Mouse (Mus musculus) hindbrain, embryonic 10.5 days (tissue): ENCODE results near the gene Gpr152. TPM values are rescaled to one million over a fixed set of nuclear protein-coding genes. Genes with fewer than 3 reads are reported as not detected.

Experiments
- DNase-seq: peaks from one replicate; pipeline ENCODE4 v3.0.0-alpha.2; 2017; ENCODE audit warnings: low spot score
- H3K27ac ChIP-seq: fragments of 300-500 bp; sonication (generic); 2 replicates; pipeline ENCODE4 v1.5.1; 2016; ENCODE audit warnings: mild to moderate bottlenecking, moderate library complexity
- H3K27me3 ChIP-seq: fragments of 300-500 bp; sonication (generic); 2 replicates; pipeline ENCODE4 v1.6.1; 2016; ENCODE audit warnings: mild to moderate bottlenecking; ENCODE audit not compliant: poor library complexity, insufficient read depth, severe bottlenecking
- H3K36me3 ChIP-seq: fragments of 300-500 bp; sonication (generic); 2 replicates; pipeline ENCODE4 v1.6.1; 2016; ENCODE audit warnings: mild to moderate bottlenecking, moderate library complexity
- H3K4me1 ChIP-seq: fragments of 300-500 bp; sonication (generic); replicated peaks from 2 replicates; pipeline ENCODE4 v1.6.1; 2016; ENCODE audit warnings: mild to moderate bottlenecking
- H3K4me3 ChIP-seq: fragments of 300-500 bp; sonication (generic); 2 replicates; pipeline ENCODE4 v1.5.1; 2016; ENCODE audit warnings: mild to moderate bottlenecking, moderate library complexity
- H3K9me3 ChIP-seq: fragments of 300-500 bp; sonication (generic); 2 replicates; pipeline ENCODE4 v1.6.1; 2016; ENCODE audit warnings: mild to moderate bottlenecking, moderate library complexity
- WGBS: fragments of 180-500 bp; shearing (Covaris S2); methylation state at CpG from one replicate; pipeline ENCODE4 v1.1.7; 2016; 5-methylcytosine and 5-hydroxymethylcytosine counted together
- polyA plus RNA-seq: library from polyadenylated mRNA; unstranded; fragments of >200 nt; fragmentation: Nextera tagmentation; extraction: Ambion mirVana; gene quantifications from 2 replicates; pipeline ENCODE4 v1.2.1, GENCODE M21; 2016

The Gpr152 gene
- not detected in 2 replicates for polyA plus RNA-seq

DNA sequence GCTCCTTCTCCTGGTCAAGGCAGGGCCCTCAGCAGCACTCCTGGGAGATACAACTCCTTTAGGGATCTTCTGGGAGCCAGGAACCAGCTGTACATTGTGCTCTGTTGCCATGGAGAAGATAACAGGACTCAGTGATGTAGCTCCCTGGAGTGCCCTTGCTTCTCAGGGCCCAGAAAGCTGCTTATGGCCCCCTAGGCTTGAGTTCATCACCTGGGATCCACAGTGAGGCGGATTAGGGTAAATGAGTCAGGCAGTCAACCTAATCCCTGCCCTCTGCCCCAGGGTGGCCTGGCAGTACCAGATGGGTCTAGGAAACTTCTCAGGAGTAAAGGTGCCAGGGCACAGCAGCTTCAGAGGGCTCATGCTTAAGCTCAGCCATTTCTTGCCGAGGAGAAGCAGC, at the start of gene Gpr152:
Gene Gpr152 (plus strand): TSS at position 342 of the 400 bp plus-strand sequence.
- Histone ChIP-seq H3K4me3 (no peak within 1 kb of the TSS), H3K9me3 (no peaks in the 10 kb centered on the region), H3K4me1 (peaks cover 13% of the 10 kb centered on the region), H3K36me3 (no peaks in the 10 kb centered on the region), H3K27me3 (no peaks in the 10 kb centered on the region; the same call in 1 of the 2 replicates), H3K27ac (0 out of 2 replicates have a peak within 1 kb of the TSS, but pooled peaks have one; percentile 8)
- 69% methylated on average over 2 of the region's 2 CpGs for WGBS
- DNase-seq: no peak

DNA sequence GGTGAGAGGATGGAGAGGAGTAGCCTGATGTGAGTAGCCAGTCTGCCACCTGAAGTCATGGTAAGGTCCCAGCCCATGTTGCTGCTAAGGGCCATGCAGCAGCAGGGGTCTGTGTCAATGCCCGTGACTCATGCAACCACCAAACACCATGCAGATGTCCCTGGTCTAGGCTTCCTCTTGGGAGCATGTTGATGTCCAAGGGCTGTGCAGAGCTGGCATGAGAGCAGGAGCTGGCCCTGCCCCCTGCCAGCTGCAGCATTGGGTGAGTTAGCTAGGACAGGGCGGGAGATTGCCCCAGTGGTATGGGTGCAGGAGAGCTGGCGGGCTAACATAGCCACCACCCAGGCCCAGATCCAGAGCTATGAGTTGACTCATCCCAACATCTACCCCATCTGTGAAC, 49.1 kb upstream of the Gpr152 start:
- no peak overlapping the region for H3K27ac ChIP-seq
- no peak for DNase-seq
- peaks cover 8% of the 10 kb centered on the region; the same call in 1 of the 2 replicates for H3K27me3 ChIP-seq
- no peaks in the 10 kb centered on the region for H3K4me1 ChIP-seq
- 89% methylated on average over 3 of the region's 3 CpGs for WGBS
- no peaks in the 10 kb centered on the region for H3K36me3 ChIP-seq
- no peak overlapping the region for H3K4me3 ChIP-seq
- no peaks in the 10 kb centered on the region for H3K9me3 ChIP-seq

DNA sequence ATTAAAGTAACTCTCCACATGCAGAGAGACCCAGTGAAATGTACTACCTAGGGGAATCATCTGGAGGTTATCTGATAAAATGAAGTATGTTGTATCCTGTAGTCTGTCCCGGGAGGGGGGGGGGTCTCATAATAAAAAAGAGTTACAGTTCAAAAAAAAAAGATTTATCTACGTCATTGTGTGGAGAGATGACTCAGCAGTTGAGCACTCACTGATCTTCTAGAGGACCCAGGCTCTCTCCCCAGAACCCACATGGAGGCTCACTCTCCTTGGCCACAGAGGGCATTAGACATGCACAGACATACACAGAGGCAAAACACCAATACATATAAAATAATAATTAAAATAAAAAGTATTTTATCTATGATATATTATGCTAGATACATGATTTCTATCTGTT, 48.2 kb upstream of the Gpr152 start:
- no peak overlapping the region for H3K27ac ChIP-seq
- peaks cover 8% of the 10 kb centered on the region; the same call in 1 of the 2 replicates for H3K27me3 ChIP-seq
- peaks cover 6% of the 10 kb centered on the region for H3K4me1 ChIP-seq
- H3K36me3 ChIP-seq: no peaks in the 10 kb centered on the region
- 79% methylated on average over 2 of the region's 2 CpGs for WGBS
- DNase-seq: no peak
- H3K4me3 ChIP-seq: no peak overlapping the region
- H3K9me3 ChIP-seq: no peaks in the 10 kb centered on the region

DNA sequence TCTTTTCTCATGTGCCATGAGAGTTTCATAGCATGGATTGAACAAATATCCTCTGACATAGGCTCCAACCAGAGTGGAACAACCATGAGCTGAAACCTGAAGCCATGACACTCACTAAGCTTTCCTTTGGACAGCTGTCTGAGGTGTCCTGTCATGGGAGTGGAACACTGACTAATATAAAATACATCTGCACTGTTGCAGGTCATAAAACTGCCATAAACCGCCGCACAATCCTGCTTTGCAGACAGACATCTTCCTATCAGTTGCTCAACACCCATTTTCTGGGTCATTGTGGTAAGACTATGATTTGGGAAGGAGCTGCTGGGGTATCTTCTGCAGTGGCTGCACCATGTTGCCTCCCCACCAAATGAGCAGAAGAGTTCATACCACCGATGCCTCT, 46.8 kb upstream of the Gpr152 start:
- Histone ChIP-seq H3K4me3 (no peak overlapping the region), H3K9me3 (no peaks in the 10 kb centered on the region), H3K27ac (no peak overlapping the region), H3K4me1 (peaks cover 14% of the 10 kb centered on the region), H3K36me3 (no peaks in the 10 kb centered on the region), H3K27me3 (peaks cover 8% of the 10 kb centered on the region; the same call in 1 of the 2 replicates)
- no peak for DNase-seq
- 90% methylated on average over 3 of the region's 3 CpGs for WGBS

DNA sequence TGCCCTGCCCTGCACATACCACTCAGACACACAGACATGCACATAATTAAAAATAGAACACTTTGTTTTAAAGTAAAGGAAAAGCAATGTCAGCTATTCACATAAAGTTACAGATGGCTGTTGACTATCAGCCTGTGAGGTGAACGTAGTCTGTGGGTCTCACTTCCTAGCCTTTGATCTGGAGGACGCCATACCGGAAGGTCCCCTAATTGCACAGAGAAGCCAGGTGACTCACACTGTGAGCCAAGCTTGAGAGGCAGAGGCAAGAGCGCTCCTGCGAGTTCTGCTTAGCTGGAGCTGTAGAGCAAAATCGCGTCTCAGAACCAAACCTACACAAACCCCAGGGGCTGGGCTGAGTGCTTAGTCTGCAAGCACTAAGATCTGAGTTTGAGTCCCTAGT, 45.8 kb upstream of the Gpr152 start:
- 74% methylated on average over 7 of the region's 7 CpGs for WGBS
- no peak for DNase-seq
- no peak overlapping the region for H3K4me3 ChIP-seq
- no peaks in the 10 kb centered on the region for H3K9me3 ChIP-seq
- H3K27me3 ChIP-seq: peaks cover 13% of the 10 kb centered on the region
- no peak overlapping the region for H3K27ac ChIP-seq
- peaks cover 24% of the 10 kb centered on the region for H3K4me1 ChIP-seq
- H3K36me3 ChIP-seq: no peaks in the 10 kb centered on the region

DNA sequence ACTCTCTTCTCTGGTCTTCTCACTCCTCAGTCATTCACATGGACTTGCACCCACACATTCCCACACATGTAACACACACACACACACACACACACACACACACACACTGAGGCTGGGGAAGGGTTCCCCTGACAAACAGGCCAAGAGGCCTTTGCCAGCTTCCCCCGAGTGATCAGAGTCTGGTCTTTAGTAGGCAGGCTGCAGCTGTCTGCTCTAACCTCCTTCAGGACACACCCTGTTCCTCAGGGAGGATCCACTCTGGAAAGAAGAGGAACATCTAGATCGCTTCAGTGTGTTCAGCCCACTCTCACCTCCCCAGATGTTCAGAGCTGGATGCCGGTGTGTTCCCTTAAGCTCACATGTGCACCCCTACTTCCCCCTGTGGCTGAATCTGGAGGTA, 45.2 kb upstream of the Gpr152 start:
- Histone ChIP-seq H3K36me3 (no peaks in the 10 kb centered on the region), H3K4me3 (no peak overlapping the region), H3K27ac (no peak overlapping the region), H3K27me3 (peaks cover 17% of the 10 kb centered on the region), H3K9me3 (no peaks in the 10 kb centered on the region), H3K4me1 (peaks cover 30% of the 10 kb centered on the region)
- WGBS: 85% methylated on average over 3 of the region's 3 CpGs
- no peak for DNase-seq

DNA sequence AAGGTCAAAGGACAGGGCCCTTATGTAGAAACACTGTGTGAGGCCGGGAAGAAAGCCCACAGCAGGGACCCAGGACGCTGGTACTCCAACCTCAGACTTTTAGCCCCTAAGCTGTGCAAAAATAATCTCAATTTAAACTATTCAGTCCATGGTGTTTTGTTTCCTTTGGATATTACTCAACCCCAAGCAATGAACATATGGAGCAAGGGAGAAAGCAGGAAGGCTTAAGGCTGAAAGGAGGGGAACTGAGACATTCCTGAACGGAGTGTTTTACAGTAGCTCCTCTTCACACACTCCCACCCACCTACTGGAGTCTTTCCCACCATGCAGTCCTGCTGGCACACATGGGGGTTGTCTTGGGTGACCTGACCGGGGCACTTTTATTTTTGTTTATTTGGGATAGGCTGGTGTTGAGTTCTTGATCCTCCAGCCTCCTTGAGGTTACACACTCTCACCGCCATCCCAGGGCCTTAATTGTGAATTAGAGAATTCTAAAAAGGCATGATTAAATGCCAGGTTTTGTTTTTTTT, 44.7 kb upstream of the Gpr152 start:
- WGBS: 78% methylated on average over 5 of the region's 5 CpGs
- Histone ChIP-seq H3K4me1 (peaks cover 34% of the 10 kb centered on the region), H3K4me3 (no peak overlapping the region), H3K27ac (no peak overlapping the region), H3K36me3 (no peaks in the 10 kb centered on the region), H3K9me3 (no peaks in the 10 kb centered on the region), H3K27me3 (peaks cover 21% of the 10 kb centered on the region)
- DNase-seq: no peak

DNA sequence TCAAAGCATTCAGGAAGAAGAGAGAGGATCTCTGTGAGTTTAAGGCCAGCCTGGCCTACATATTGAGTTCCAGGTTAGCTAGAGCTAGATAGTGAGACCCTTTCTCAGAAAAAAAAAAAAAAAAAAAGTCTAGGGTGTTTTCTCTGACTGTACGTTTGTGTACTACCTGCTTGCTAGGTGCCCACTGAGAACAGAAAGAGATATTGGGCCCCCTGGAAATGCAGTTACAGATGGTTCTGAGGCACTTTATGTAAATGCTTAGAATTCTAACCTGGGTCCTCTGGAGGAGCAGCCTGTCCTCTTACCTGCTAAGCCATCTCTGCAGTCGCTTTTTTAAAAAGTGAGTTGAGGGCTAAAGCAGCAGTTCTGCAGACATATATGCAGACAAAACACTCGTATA, 43.8 kb upstream of the Gpr152 start:
- peaks cover 44% of the 10 kb centered on the region for H3K4me1 ChIP-seq
- peaks cover 27% of the 10 kb centered on the region for H3K27me3 ChIP-seq
- WGBS: 68% methylated on average over 3 of the region's 3 CpGs
- H3K27ac ChIP-seq: peak overlapping the region; percentile 94; the same call in 1 of the 2 replicates
- no peak for DNase-seq
- H3K36me3 ChIP-seq: no peaks in the 10 kb centered on the region
- H3K9me3 ChIP-seq: no peaks in the 10 kb centered on the region
- peak overlapping the region; percentile 78; the same call in 1 of the 2 replicates for H3K4me3 ChIP-seq

DNA sequence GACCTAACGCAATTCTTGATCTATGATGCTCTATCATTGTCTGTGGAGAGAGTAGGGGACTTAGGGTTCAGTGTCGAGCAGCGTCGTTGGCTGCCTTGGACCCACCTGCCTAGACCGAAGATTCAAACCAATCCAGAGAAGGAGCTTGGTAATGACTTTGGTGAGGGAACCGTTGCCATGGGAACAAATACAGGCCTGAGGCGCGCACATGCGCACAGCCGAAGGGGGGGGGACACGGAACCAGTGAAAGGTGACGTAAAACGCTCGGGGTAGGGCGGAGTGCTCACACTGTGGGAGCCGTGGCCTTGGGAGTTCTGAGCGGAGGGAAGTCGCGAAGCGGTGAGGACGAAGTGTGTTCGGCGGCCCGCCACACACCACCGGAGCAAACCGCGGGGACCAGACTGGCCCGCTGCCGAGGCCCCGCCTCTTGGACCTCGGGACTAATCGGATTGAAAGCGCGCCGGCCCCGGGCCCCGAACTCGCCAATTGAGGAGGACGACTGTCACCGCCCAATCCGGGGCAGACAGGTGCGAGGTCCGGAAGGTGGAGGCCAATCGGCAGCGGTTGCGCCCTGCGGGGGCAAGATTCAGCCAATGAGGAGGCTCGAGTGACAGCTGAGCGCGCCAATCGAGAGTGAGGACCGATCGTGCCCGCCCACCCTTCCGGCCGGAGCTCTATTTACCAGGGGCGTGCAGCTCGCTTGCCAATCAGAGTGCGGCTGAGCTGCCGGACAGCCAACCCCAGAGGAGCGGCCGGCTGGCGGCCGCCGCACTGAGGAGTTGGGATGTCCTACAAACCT, 42.7 kb upstream of the Gpr152 start, which contains the start of gene Cdk2ap2:
Gene Cdk2ap2 (plus strand): TSS at position 541 of the 799 bp plus-strand sequence.
- Histone ChIP-seq H3K4me1 (peaks cover 54% of the 10 kb centered on the region), H3K4me3 (peak within 1 kb of the TSS; percentile 78)
- WGBS: under 1% methylated on average over 65 of the region's 65 CpGs

DNA sequence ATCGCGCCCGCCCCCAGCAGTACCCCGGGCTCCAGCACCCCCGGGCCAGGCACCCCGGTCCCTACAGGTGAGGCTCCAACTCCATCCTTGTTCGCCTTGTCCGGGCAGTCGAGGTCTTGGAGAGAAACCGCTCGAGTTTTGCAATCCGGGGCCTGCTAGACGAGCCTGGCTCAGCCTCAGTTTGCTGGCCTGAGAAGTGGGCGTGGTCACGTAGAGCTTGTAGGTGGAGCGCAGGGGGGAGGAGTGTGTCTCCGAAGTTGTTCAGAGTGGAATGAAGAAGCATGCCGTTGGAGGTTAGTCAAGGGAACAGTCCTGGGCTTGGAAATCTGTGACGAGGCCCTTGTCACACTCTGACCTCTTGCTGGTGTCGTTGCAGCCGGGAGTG, 42.2 kb upstream of the Gpr152 start:
- Histone ChIP-seq H3K9me3 (no peaks in the 10 kb centered on the region), H3K27ac (peak overlapping the region; percentile 94), H3K27me3 (peaks cover 43% of the 10 kb centered on the region), H3K36me3 (no peaks in the 10 kb centered on the region), H3K4me1 (peaks cover 59% of the 10 kb centered on the region), H3K4me3 (peak overlapping the region; percentile 78)
- no peak for DNase-seq
- 2% methylated on average over 21 of the region's 21 CpGs for WGBS

More for the DNA sequence above, 42.7 kb upstream of the Gpr152 start, which contains the start of gene Cdk2ap2:
- Histone ChIP-seq H3K27me3 (peaks cover 37% of the 10 kb centered on the region), H3K27ac (peak within 1 kb of the TSS; percentile 94), H3K9me3 (no peaks in the 10 kb centered on the region), H3K36me3 (no peaks in the 10 kb centered on the region)
- peak; percentile 100 for DNase-seq

DNA sequence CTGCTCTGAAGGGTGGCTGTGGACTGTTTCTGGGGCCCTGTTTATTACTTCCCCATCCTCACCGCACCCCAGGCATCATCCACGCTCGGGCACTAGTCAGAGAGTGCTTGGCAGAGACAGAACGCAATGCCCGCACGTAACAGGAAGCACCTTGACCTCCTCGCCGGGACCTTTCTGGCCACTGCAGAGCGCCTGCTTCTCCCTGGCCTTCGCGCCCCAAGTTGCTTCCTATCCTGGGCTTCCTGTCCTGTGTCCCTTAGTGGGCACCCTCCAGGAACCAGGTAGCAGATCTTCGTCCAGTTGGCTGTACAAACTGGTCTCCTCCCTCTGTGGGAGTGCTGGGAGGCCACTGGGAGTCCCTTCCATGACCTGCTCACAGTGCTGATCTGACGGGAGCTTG, 41.2 kb upstream of the Gpr152 start:
- Histone ChIP-seq H3K4me1 (peaks cover 59% of the 10 kb centered on the region), H3K9me3 (no peaks in the 10 kb centered on the region), H3K27me3 (peaks cover 53% of the 10 kb centered on the region), H3K4me3 (peak overlapping the region; percentile 78; the same call in 1 of the 2 replicates), H3K27ac (no peak overlapping the region), H3K36me3 (no peaks in the 10 kb centered on the region)
- WGBS: 92% methylated on average over 13 of the region's 13 CpGs
- DNase-seq: no peak

DNA sequence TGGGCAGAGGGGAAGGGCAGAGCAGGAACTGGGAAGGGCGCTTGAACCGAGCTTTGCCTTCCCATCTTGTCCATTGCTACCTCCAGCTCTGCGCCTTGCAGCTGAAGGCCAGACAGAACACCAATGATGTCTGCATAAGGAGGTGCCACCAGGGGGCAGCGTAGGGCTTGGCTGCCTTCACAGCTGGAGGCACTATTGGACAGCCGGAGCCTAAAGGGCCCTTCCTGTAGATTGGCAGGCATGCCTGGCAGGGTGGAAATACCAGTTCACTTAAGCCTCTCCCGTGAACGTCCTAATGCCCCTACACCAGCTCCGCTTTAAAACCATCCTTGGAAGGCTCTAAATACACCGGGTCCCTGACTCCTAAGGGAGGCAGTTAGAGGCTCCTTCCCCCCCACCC, 40.5 kb upstream of the Gpr152 start:
- Histone ChIP-seq H3K9me3 (no peaks in the 10 kb centered on the region), H3K4me3 (peak overlapping the region; percentile 63), H3K4me1 (peaks cover 59% of the 10 kb centered on the region), H3K36me3 (no peaks in the 10 kb centered on the region), H3K27me3 (peaks cover 58% of the 10 kb centered on the region), H3K27ac (no peak overlapping the region; the same call in 1 of the 2 replicates)
- peak; percentile 86 for DNase-seq
- WGBS: 14% methylated on average over 9 of the region's 9 CpGs
